Mouse (Mus musculus) forebrain, embryonic 10.5 days (tissue): ENCODE measurements around the gene Hdac4. TPM values are rescaled to one million over a fixed set of nuclear protein-coding genes. Genes with fewer than 3 reads are reported as not detected.

Source experiments
- DNase-seq: peaks from one replicate; pipeline ENCODE4 v3.0.0-alpha.2; 2017; ENCODE audit warnings: low spot score; ENCODE audit errors: extremely low spot score
- H3K27ac ChIP-seq: fragments of 300-500 bp; sonication (generic); 2 replicates; pipeline ENCODE4 v1.5.1; 2016; ENCODE audit warnings: mild to moderate bottlenecking
- H3K27me3 ChIP-seq: fragments of 300-500 bp; sonication (generic); 2 replicates; pipeline ENCODE4 v1.6.1; 2016; ENCODE audit warnings: mild to moderate bottlenecking; ENCODE audit not compliant: poor library complexity, severe bottlenecking
- H3K36me3 ChIP-seq: fragments of 300-500 bp; sonication (generic); replicated peaks from 2 replicates; pipeline ENCODE4 v1.6.1; 2016; ENCODE audit warnings: mild to moderate bottlenecking, moderate library complexity
- H3K4me1 ChIP-seq: fragments of 300-500 bp; sonication (generic); 2 replicates; pipeline ENCODE4 v1.6.1; 2016
- H3K4me3 ChIP-seq: fragments of 300-500 bp; sonication (generic); 2 replicates; pipeline ENCODE4 v1.5.1; 2016; ENCODE audit warnings: mild to moderate bottlenecking, moderate library complexity
- H3K9me3 ChIP-seq: fragments of 300-500 bp; sonication (generic); 2 replicates; pipeline ENCODE4 v1.6.1; 2016; ENCODE audit warnings: mild to moderate bottlenecking, moderate library complexity
- WGBS: fragments of 180-500 bp; shearing (Covaris S2); methylation state at CpG from one replicate; pipeline ENCODE4 v1.1.7; 2016; 5-methylcytosine and 5-hydroxymethylcytosine counted together
- polyA plus RNA-seq: library from polyadenylated mRNA; unstranded; fragments of >200 nt; fragmentation: Nextera tagmentation; extraction: Ambion mirVana; gene quantifications from 2 replicates; pipeline ENCODE4 v1.2.1, GENCODE M21; 2016

Hdac4 gene
- polyA plus RNA-seq, 1 experiment from 2014 or later: 20.6 TPM

GRCm38 (mm10) chr1:92139001-92139400, 56.5 kb downstream of the Hdac4 start:
- 95% methylated on average over 4 of the region's 4 CpGs for WGBS
- no peak overlapping the region for H3K27ac ChIP-seq
- H3K9me3 ChIP-seq: no peaks in the 10 kb centered on the region
- no peak overlapping the region for H3K4me3 ChIP-seq
- no peak for DNase-seq
- H3K27me3 ChIP-seq: no peaks in the 10 kb centered on the region
- peaks cover 52% of the 10 kb centered on the region for H3K36me3 ChIP-seq
- H3K4me1 ChIP-seq: peaks cover 6% of the 10 kb centered on the region; the same call in 1 of the 2 replicates

GRCm38 (mm10) chr1:92137136-92137848, 58.2 kb downstream of the Hdac4 start:
- Histone ChIP-seq H3K9me3 (no peaks in the 10 kb centered on the region), H3K4me1 (no peaks in the 10 kb centered on the region), H3K27me3 (no peaks in the 10 kb centered on the region), H3K4me3 (no peak overlapping the region), H3K27ac (no peak overlapping the region), H3K36me3 (peaks cover 42% of the 10 kb centered on the region)
- no peak for DNase-seq
- 89% methylated on average over 2 of the region's 2 CpGs for WGBS

- no peak overlapping the region for H3K27ac ChIP-seq
- no peak overlapping the region for H3K4me3 ChIP-seq
- 94% methylated on average over 3 of the region's 3 CpGs for WGBS
- peaks cover 36% of the 10 kb centered on the region for H3K36me3 ChIP-seq
- DNase-seq: no peak
- H3K9me3 ChIP-seq: no peaks in the 10 kb centered on the region
- no peaks in the 10 kb centered on the region for H3K27me3 ChIP-seq
- H3K4me1 ChIP-seq: no peaks in the 10 kb centered on the region
These were observed 59.1 kb downstream of the Hdac4 start for GRCm38 (mm10) chr1:92136362-92136761.

- Histone ChIP-seq H3K9me3 (no peaks in the 10 kb centered on the region), H3K27me3 (no peaks in the 10 kb centered on the region), H3K36me3 (0 out of 2 replicates have a peak, but pooled peaks cover 2% of the 10 kb centered on the region), H3K27ac (no peak overlapping the region), H3K4me3 (no peak overlapping the region), H3K4me1 (peaks cover 4% of the 10 kb centered on the region)
- WGBS: 65% methylated on average over 2 of the region's 2 CpGs
- DNase-seq: no peak
These were observed 63.3 kb downstream of the Hdac4 start for GRCm38 (mm10) chr1:92132181-92132580.

GRCm38 (mm10) chr1:92130470-92131100, 64.9 kb downstream of the Hdac4 start:
- 85% methylated on average over 6 of the region's 6 CpGs for whole genome bisulfite sequencing
- Histone ChIP-seq H3K4me1 (peaks cover 4% of the 10 kb centered on the region), H3K4me3 (no peak overlapping the region), H3K9me3 (no peaks in the 10 kb centered on the region), H3K36me3 (no peaks in the 10 kb centered on the region), H3K27ac (no peak overlapping the region), H3K27me3 (no peaks in the 10 kb centered on the region)
- no peak for DNase-seq

- peaks cover 4% of the 10 kb centered on the region for H3K4me1 ChIP-seq
- no peak overlapping the region for H3K4me3 ChIP-seq
- no peaks in the 10 kb centered on the region for H3K27me3 ChIP-seq
- H3K27ac ChIP-seq: no peak overlapping the region
- no peaks in the 10 kb centered on the region for H3K9me3 ChIP-seq
- WGBS: 89% methylated on average over 3 of the region's 3 CpGs
- H3K36me3 ChIP-seq: no peaks in the 10 kb centered on the region
- no peak for DNase-seq
These were observed 65.7 kb downstream of the Hdac4 start for GRCm38 (mm10) chr1:92129751-92130150.

- Histone ChIP-seq H3K4me3 (no peak overlapping the region), H3K4me1 (peaks cover 4% of the 10 kb centered on the region), H3K27ac (no peak overlapping the region), H3K9me3 (no peaks in the 10 kb centered on the region), H3K27me3 (no peaks in the 10 kb centered on the region), H3K36me3 (0 out of 2 replicates have a peak, but pooled peaks cover under 1% of the 10 kb centered on the region)
- WGBS: 92% methylated on average over 6 of the region's 6 CpGs
- no peak for DNase-seq
These were observed 67.7 kb downstream of the Hdac4 start for GRCm38 (mm10) chr1:92127785-92128184.

- H3K9me3 ChIP-seq: no peaks in the 10 kb centered on the region
- 95% methylated on average over 1 of the region's 1 CpGs for WGBS
- no peak for DNase-seq
- H3K36me3 ChIP-seq: peaks cover 5% of the 10 kb centered on the region; the same call in 1 of the 2 replicates
- H3K4me3 ChIP-seq: no peak overlapping the region
- H3K27ac ChIP-seq: no peak overlapping the region
- no peaks in the 10 kb centered on the region for H3K27me3 ChIP-seq
- peaks cover 4% of the 10 kb centered on the region for H3K4me1 ChIP-seq
These were observed 68.1 kb downstream of the Hdac4 start for GRCm38 (mm10) chr1:92127366-92127765.

- no peak for DNase-seq
- no peaks in the 10 kb centered on the region for H3K9me3 ChIP-seq
- H3K27ac ChIP-seq: no peak overlapping the region
- peaks cover 8% of the 10 kb centered on the region; the same call in 1 of the 2 replicates for H3K36me3 ChIP-seq
- H3K4me3 ChIP-seq: no peak overlapping the region
- H3K4me1 ChIP-seq: no peaks in the 10 kb centered on the region
- no peaks in the 10 kb centered on the region for H3K27me3 ChIP-seq
- WGBS: 87% methylated on average over 3 of the region's 3 CpGs
These were observed 70.8 kb downstream of the Hdac4 start for GRCm38 (mm10) chr1:92124497-92125201.

- no peaks in the 10 kb centered on the region for H3K9me3 ChIP-seq
- no peak overlapping the region for H3K27ac ChIP-seq
- no peaks in the 10 kb centered on the region for H3K27me3 ChIP-seq
- WGBS: 74% methylated on average over 5 of the region's 5 CpGs
- H3K4me3 ChIP-seq: no peak overlapping the region
- H3K36me3 ChIP-seq: peaks cover 15% of the 10 kb centered on the region
- peaks cover 7% of the 10 kb centered on the region for H3K4me1 ChIP-seq
- DNase-seq: no peak
These were observed 76.2 kb downstream of the Hdac4 start for GRCm38 (mm10) chr1:92119303-92119702.

- peaks cover 17% of the 10 kb centered on the region for H3K4me1 ChIP-seq
- no peaks in the 10 kb centered on the region for H3K27me3 ChIP-seq
- H3K36me3 ChIP-seq: peaks cover 13% of the 10 kb centered on the region
- H3K4me3 ChIP-seq: no peak overlapping the region
- no peaks in the 10 kb centered on the region for H3K9me3 ChIP-seq
- no peak overlapping the region for H3K27ac ChIP-seq
- WGBS: 94% methylated on average over 5 of the region's 5 CpGs
- no peak for DNase-seq
These were observed 77.9 kb downstream of the Hdac4 start for GRCm38 (mm10) chr1:92117597-92117996.

- Histone ChIP-seq H3K9me3 (no peaks in the 10 kb centered on the region), H3K36me3 (peaks cover 7% of the 10 kb centered on the region; the same call in 1 of the 2 replicates), H3K27ac (no peak overlapping the region), H3K4me1 (peaks cover 17% of the 10 kb centered on the region), H3K4me3 (no peak overlapping the region), H3K27me3 (no peaks in the 10 kb centered on the region)
- WGBS: 90% methylated on average over 4 of the region's 4 CpGs
- no peak for DNase-seq
These were observed 79.3 kb downstream of the Hdac4 start for GRCm38 (mm10) chr1:92116169-92116568.

GRCm38 (mm10) chr1:92114091-92114490, 81.4 kb downstream of the Hdac4 start:
- H3K4me1 ChIP-seq: peaks cover 17% of the 10 kb centered on the region
- no peak overlapping the region for H3K4me3 ChIP-seq
- H3K36me3 ChIP-seq: peaks cover 7% of the 10 kb centered on the region; the same call in 1 of the 2 replicates
- no peaks in the 10 kb centered on the region for H3K9me3 ChIP-seq
- WGBS: 91% methylated on average over 3 of the region's 3 CpGs
- H3K27me3 ChIP-seq: no peaks in the 10 kb centered on the region
- H3K27ac ChIP-seq: no peak overlapping the region
- no peak for DNase-seq
